Mouse (Mus musculus) megakaryocyte-erythroid progenitor cell, adult 5 weeks (primary cell): Measurements from ENCODE around the gene Wfdc11. TPM values are rescaled to one million over a fixed set of nuclear protein-coding genes. Genes with fewer than 3 reads are reported as not detected.

Source experiments
- polyA plus RNA-seq: library from polyadenylated mRNA; stranded (reverse); fragments of >175 nt; gene quantifications from 2 replicates; pipeline ENCODE4 v1.2.3, GENCODE M21; 2012

Wfdc11 gene
- not detected in 2 replicates for polyA plus RNA-seq

DNA sequence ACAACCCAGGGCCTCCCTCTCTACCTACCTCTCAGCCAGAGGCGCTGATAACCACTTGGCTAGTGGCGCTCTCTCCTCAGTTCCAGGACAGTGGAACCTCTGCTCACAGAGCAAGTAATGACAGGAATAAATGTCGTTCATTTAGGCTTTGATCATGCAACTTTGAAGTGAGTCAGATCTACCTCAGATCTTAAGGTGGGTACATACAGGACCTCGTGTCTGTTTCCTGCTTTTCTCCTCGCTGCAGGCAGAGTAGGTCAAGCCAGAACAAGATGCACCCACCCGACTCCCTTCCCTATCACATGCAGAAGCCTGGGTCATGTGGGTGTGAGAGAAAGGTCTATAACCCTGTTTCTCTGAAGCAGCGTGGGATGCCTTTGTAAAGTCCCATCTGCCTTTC is at the start of gene Wfdc11:
TSS of gene Wfdc11 (minus strand) at position 101 of the 400 bp plus-strand sequence.

DNA sequence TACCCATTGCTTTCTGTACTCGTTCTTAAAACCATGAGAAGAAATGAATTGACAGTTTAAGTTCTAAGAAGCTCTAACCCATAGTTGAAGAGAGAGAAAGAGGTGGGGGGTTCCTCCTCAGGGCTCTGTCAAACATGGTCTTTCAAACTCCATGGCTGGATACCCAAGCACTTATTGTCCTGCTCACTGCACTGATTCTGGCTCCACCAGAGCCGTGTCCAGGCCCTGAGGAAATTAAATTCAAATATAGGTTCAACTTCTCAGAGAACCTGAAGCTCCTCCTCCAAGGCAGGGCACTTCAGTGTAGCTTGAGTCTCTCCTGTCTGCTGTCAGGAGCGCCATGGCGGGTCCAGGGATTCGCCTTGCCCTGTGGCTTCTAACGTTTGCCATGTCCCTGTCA is 41.1 kb upstream of the Wfdc11 start, which contains the start of gene Spint5:
TSS of gene Spint5 (plus strand) at position 301 of the 400 bp plus-strand sequence.

DNA sequence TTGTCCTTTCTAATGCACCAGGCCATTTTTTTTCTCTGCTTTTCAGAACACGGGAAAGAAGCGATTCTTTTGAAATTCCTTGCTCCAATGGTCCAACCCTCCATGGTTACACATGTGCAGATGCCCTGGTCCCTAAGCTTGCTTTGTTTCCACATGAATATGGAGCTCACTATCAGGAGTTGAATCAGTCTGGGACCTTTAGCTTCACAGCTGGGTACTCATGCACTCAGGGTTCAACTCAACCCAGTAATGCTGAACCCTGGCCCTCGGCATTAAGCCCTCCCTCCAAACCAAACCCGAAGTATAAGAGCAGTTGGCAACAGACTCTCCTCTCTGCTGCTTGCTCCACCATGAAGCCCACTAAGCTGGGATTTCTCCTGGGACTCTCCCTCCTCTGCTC is 24.3 kb upstream of the Wfdc11 start, which contains the start of gene Spint4:
TSS of gene Spint4 (plus strand) at position 301 of the 400 bp plus-strand sequence.

DNA sequence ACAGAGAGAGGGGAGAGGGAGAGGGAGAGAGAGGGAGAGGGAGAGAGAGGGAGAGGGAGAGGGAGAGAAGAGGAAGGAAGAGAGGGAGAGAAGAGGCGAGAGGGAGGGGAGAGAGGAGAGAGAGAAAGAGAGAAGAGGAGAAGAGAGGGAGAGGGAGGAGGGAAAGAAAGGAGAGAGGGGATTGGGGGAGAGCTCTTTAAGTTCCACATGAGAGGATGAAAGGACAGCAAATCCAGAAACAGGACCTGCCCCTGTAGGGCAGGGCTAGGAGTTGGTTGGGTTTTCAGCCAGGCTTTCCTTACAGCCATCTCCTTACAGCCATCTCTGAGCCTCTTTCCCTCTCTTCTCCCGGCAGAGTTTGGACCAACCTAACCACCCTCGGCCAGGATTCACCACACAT is 10.9 kb upstream of the Wfdc11 start, which contains the start of gene Wfdc13:
TSS of gene Wfdc13 (plus strand) at position 301 of the 400 bp plus-strand sequence.

DNA sequence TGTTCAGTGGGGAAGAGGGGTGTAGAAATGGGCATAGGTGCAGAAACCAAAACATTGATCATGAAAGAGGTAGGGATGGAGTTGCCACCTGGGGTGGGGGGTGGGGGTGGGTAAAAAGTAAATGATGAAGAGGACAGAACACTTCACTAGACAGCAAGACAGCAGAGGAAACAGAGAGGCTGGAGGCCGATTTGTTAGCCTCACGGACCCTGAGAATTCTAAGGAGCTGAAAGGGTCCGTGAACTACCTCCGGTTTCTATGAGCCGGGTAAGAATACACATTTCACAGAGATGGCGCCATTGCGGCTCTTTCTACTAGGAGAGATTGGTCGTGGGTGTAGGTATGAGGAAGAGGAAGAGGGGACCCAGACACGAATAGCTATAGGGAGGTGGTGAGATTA is 17.4 kb downstream of the Wfdc11 start, which contains the start of gene Wfdc9:
TSS of gene Wfdc9 (minus strand) at position 101 of the 400 bp plus-strand sequence.

DNA sequence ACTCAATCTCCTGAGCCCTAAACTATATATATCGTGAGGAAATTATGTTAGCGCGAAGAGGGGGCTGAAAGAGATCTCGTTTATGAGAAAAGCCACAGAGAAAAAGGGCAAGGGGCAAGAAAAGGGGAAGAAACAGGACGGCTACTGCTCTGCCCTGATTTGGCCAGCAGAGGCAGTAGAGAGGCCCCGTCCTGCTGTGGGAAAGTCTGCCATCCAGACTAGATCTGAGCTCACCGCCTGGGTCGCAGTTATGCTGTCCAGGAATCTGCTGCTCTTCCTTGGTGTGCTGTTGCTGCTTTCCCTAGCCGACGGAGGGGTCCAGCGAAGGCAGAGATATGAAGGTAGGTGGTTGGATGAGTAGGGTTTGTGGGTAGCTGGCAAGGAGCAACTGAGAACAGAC is 18.0 kb downstream of the Wfdc11 start, which contains the start of gene Wfdc10:
TSS of gene Wfdc10 (plus strand) at position 189 of the 400 bp plus-strand sequence.

DNA sequence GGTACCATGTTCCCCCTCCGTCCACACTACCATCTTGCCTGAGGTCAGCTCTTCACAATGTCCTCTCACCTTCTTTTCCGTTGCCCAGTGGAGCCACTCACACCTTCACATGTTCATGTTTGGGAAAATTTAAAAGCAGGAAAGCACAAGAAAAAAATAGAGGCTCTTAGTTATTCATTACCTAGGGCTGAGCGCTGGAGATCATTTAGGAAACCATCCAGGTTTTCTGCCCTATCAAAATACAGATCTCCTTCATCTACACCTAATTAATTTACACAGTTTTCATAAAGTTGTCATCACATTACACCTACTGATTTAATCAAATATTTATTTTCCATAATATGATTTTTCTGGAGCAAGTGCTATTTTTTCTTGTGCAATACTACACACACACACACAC is 35.2 kb downstream of the Wfdc11 start, which contains the start of gene Wfdc16:
TSS of gene Wfdc16 (minus strand) at position 101 of the 400 bp plus-strand sequence.

DNA sequence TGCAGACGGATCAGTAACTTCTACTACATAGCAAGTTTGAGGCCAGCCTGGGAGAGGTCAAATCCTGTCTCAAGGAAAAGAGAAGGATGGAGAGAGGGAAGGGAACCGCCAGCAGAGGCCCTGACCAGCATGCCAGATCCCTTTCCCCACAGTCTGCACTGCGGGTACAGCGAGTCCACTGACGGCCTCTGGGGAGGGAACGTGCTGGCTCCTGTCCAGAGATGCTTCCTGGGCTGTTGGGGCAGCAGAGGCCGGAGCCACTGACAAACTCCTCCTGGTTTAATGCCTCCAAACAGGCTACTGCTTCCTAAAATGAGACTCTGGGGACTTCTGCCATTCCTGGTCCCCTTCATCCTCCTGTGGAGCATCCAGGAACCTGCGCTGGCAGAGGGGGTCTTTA is 60.4 kb downstream of the Wfdc11 start, which contains the start of the genes Wfdc6b and Wfdc8:
TSS of gene Wfdc6b (plus strand) at position 52 of the 400 bp plus-strand sequence.
TSS of gene Wfdc8 (minus strand) at position 156 of the 400 bp plus-strand sequence.

Other genes with a start within 250 kb of the Wfdc11 start
- 2.3 and 2.6 TPM in 2 replicates for gene Sdc4, start 230.2 kb downstream of the Wfdc11 start, polyA plus RNA-seq
- 121 and 142 TPM in 2 replicates for gene Sys1, start 217.1 kb downstream of the Wfdc11 start, polyA plus RNA-seq
- 1.2 and 2.3 TPM in 2 replicates for gene Gm20458, start 213.1 kb downstream of the Wfdc11 start, polyA plus RNA-seq
- not detected in 2 replicates for gene Trp53tg5, start 200.4 kb downstream of the Wfdc11 start, polyA plus RNA-seq
- 0.61 and 1.8 TPM in 2 replicates for gene Dbndd2, start 188.0 kb downstream of the Wfdc11 start, polyA plus RNA-seq
- gene Pigt, start 176.6 kb downstream of the Wfdc11 start, polyA plus RNA-seq, result 231 and 267 TPM in 2 replicates
- gene Wfdc2, start 111.7 kb downstream of the Wfdc11 start, polyA plus RNA-seq, result 0.11 TPM in 1 of 2 replicates, not detected in the other
- gene Spint3, start 100.6 kb downstream of the Wfdc11 start, polyA plus RNA-seq, result not detected in 2 replicates
- not detected in 2 replicates for gene Wfdc6a, start 88.6 kb downstream of the Wfdc11 start, polyA plus RNA-seq
- not detected in 2 replicates for gene Eppin, start 80.5 kb downstream of the Wfdc11 start, polyA plus RNA-seq
- gene Wfdc6b, start 60.6 kb downstream of the Wfdc11 start, polyA plus RNA-seq, result not detected in 2 replicates
- gene Wfdc8, start 60.5 kb downstream of the Wfdc11 start, polyA plus RNA-seq, result not detected in 2 replicates
- 0.17 TPM in 1 of 2 replicates, not detected in the other for gene Wfdc16, start 35.3 kb downstream of the Wfdc11 start, polyA plus RNA-seq
- gene Wfdc10, start 18.0 kb downstream of the Wfdc11 start, polyA plus RNA-seq, result not detected in 2 replicates
- not detected in 2 replicates for gene Wfdc9, start 17.5 kb downstream of the Wfdc11 start, polyA plus RNA-seq
- gene Wfdc13, start 11.0 kb upstream of the Wfdc11 start, polyA plus RNA-seq, result not detected in 2 replicates
- gene Spint4, start 24.4 kb upstream of the Wfdc11 start, polyA plus RNA-seq, result not detected in 2 replicates
- not detected in 2 replicates for gene Spint5, start 41.2 kb upstream of the Wfdc11 start, polyA plus RNA-seq
- not detected in 2 replicates for gene Wfdc3, start 71.8 kb upstream of the Wfdc11 start, polyA plus RNA-seq
- 90.1 and 113 TPM in 2 replicates for gene Dnttip1, start 71.9 kb upstream of the Wfdc11 start, polyA plus RNA-seq
- 64.0 and 94.6 TPM in 2 replicates for gene Ube2c, start 95.8 kb upstream of the Wfdc11 start, polyA plus RNA-seq
- gene Tnnc2, start 105.9 kb upstream of the Wfdc11 start, polyA plus RNA-seq, result not detected in 2 replicates
- 5.4 and 5.6 TPM in 2 replicates for gene Snx21, start 111.7 kb upstream of the Wfdc11 start, polyA plus RNA-seq
- 62.8 and 69.5 TPM in 2 replicates for gene Acot8, start 130.8 kb upstream of the Wfdc11 start, polyA plus RNA-seq
- gene Zswim3, start 131.0 kb upstream of the Wfdc11 start, polyA plus RNA-seq, result 0.36 and 0.44 TPM in 2 replicates
- gene Zswim1, start 148.6 kb upstream of the Wfdc11 start, polyA plus RNA-seq, result 20.6 and 27.7 TPM in 2 replicates
- 0.21 and 0.23 TPM in 2 replicates for gene Spata25, start 154.4 kb upstream of the Wfdc11 start, polyA plus RNA-seq
- 364 and 538 TPM in 2 replicates for gene Ctsa, start 158.8 kb upstream of the Wfdc11 start, polyA plus RNA-seq
- 3.5 and 4.1 TPM in 2 replicates for gene Neurl2, start 159.4 kb upstream of the Wfdc11 start, polyA plus RNA-seq
- 0.16 and 0.51 TPM in 2 replicates for gene Pltp, start 183.6 kb upstream of the Wfdc11 start, polyA plus RNA-seq
- 144 and 161 TPM in 2 replicates for gene Pcif1, start 205.2 kb upstream of the Wfdc11 start, polyA plus RNA-seq
- gene Zfp335, start 237.7 kb upstream of the Wfdc11 start, polyA plus RNA-seq, result 51.0 and 59.7 TPM in 2 replicates